Mouse (Mus musculus) MEL-GATA-1-ER (cell line): ENCODE measurements around the gene Gulp1.

Experiments
- DNase-seq: peaks from one replicate; pipeline ENCODE4 v3.0.0-alpha.2; 2012; ENCODE audit warnings: low read depth; ENCODE audit errors: extremely low read depth

The Gulp1 gene

DNA sequence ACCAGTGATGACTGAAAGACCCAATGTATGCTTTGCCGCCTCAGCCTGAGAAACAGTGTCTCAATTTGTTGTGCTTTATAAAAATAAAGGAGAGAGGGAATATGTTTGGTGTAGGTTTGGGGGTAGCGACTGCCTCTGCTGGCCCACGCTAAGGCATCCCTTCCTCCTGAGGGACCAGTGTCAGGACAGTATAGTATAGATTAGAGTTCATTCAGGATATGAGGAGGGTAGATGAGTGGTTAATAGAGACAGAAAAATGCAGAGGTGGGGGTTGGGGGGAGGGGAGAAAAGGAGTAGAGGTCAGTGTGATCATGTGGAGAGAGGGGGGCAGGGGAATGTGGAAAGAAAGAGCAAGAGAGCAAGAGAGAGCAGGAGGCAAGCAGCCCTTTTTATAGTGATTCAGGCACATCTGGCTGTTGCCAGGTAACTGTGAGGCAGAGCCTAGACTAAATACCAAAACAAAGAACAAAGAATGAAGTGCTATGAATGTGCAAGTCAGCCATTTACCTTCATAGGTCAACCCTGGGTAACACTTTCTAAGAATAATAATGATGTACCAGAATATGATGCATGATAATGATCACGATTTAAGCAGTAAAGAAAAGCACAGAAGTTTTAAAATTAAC is 169.6 kb downstream of the Gulp1 start:
- DNase-seq: no peak

DNA sequence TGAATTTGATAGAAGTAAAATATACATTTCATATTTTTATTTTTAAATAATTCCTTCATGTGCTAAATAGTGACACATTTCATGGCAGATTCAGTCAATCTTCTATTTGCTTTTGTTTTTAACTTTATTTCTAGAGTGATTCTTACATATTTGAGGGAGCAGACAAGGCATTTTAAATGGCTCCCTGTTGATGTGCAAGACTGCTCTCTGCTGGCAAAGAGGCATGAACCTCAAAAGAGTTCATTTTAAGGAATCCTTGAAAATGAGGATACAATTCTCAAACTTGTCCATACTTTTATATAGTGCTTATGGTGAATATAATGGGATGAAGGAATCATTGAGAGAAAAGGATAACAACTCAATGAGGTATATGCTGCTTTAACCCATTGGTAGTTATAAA is 189.9 kb downstream of the Gulp1 start:
- no peak for DNase-seq

DNA sequence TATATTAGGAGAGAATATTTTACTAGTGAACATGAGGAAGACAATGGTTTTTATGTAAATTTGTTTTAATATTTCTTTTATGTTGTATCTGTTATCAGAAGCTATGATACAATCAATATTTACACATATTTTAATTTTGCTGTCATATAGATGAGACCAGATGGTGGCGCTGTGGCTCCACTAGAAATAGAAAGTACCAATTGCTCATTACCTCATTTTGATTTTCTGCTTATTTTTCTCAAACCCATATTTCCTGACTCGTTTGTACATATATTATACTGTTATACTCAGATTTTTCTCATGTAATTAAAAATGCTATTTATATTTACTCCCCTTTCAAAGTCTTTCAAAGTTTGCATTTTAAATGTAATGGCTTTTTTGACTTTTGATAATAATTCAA is 194.4 kb downstream of the Gulp1 start:
- DNase-seq: no peak

DNA sequence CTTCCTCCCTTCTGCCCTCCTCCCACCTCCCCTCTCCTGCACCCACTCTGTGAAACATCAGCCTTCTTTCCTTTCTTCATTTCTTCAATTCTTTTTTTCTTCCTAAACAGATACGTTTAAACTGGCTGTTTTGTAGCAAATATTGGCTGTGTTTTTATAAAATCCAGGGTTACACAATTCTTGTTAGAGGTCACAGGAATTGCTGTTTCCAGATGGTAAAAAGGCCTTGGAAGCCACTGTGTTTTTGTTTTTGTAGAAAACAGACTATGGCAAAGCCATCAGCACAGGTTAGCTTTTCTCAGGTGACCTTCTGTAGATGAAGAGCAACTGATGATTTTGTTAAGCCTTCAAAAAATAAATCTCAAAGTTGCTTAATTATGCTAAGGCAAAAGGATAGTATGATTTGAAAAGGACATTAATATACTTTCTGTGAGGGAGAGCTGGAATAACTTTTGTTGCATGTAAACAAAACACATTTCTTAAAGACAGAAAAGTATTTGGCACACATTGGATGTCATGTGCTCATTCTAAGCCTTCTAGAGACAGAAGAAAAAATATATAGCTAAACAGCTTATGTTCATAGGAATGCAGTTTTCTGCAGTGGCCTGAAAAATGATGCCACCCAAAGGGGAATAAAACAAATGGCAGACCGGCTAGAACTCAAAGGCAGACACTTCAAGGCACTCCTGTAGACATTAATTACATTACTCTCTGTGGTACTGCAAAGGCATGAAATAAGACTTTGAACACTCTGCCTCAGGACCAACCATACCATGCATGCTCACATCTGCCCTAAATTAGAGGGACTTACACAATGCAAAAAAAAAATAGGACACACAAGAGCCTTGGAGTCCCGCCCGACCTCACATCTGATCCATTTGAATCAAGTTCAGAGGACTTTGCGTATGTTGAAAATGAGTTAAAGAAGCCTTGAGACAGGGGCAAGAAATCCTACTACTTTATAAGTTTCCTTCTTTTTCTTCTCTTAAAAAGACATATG is 199.7 kb downstream of the Gulp1 start:
- DNase-seq: no peak

DNA sequence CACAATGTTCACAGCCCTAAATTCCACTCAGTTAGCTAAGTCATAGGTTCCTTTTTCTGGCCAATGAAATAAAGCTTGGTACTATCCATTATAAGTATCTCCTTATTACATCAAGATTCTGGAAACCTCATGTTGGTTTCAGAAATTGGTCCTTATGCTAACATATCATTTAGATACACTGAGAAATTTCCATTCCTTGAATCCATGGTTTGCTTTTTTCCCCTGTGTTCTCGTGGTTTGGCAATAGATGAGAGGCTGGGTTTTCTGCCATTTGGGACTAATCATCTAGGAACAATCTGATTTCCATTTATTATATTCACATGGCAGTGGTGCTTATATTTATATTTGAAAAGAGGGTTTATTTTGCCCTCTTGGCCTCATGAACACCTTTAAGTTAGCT is 226.9 kb downstream of the Gulp1 start:
- DNase-seq: no peak

DNA sequence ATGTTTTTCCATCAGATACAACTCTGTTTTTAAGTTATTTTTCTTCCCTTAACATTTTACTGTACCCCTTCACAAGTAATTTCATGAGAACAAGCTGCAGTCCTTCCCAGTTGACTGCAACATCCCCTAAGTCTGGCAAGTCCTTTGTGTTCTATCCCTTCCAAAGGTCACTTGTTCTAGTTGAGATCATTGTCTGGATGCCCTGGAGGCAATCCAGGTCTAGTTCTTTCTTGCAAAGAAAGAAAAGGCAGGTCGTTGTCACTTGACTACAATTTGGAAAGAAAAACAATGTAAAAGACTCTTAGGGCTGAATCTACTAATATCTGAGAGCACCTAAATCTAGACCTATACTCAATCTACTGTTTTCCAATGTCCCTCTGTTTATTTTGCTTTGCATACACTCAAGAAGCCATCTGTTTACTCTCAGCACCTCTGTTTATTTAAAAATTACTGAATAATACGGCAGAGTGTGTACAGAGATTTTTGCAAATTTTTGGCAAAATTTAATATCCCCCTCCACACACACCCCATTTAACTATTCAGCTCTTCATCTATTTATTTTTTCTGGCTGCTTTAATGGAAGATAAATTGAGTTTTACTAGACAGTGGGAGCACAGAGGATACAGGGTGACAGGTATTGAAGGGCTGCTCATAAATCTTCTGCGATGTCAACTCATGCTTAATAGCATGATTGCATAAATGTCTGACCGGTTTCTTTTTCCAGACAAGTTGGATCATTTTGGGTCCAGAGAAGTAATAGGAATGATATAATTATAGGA is 252.5 kb downstream of the Gulp1 start:
- DNase-seq: no peak

DNA sequence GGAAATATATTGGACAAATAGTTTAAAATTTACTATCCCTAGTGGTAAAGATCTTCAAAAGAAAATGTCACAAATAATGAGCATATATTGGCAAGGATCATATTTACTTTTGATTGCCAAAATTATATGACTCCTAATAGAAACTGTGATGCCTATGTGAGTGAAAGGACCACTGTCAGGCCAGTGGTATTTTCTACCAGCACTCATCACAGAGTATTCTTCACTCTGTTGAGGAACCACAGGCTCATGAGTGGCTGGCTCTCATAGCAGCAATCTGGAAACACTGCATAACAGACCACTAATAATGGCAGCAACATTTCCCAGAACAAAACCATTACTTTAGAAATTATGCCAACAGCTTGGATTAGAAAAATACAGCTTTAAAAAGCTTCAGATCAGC is 255.1 kb downstream of the Gulp1 start:
- no peak for DNase-seq

DNA sequence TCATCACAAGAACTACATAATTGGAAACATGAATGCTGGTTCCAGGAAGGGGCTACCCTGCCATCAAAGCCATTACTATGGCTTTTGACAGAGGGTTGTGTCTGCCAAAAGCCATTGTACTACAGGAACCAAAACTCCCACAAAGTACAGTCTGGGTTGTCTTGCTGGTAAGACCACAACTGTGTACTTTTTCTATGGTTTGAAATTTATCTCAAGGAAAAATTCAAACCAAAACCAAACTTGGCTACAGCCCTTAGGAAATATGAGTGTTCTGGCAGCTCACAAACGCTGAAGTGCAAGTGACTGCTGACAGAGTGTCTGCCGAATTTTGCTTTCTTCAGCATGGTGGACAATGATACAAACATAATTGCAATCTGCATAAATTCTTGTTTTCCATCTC is 259.0 kb downstream of the Gulp1 start:
- no peak for DNase-seq

DNA sequence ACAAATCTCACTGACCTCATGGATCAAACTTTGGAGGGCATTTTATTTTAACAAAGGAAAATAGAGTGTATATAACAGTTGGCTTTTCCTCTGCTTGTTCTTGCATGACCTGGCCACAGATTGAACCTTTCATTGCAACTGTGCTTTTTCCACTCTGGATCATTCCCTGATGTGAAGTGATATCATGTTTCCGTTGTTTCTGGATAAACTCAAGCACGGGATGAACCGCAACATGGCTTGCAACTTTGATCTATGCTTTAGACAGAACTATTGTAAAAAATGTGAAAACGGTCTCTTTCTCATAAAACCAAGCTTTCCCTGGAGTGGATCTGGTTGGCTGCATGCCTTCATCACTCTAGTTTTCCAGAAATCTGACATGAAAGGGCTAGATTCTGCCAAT is 282.6 kb downstream of the Gulp1 start:
- no peak for DNase-seq
